Mouse (Mus musculus) midbrain, embryonic 16.5 days (tissue): ENCODE measurements at regions not wholly inside any gene's neighbourhood (a gene's known extent, or its start where the extent isn't known, plus 50 kb on each side); places are given as distances from the start of the nearest gene placed in this dataset.
A peak's percentile ranks its signal among the peaks of the same experiment; 100 is the strongest.
"Not testable (repeated sequence)": the region's sequence is repeated elsewhere in the genome, so short reads cannot be mapped to it uniquely, and the experiment has no call there.

Experiments used
- ATAC-seq: fragments of 200-750 bp; cut with Nextera tagmentation; 2 replicates; pipeline ENCODE4 v1.8.0; 2017; ENCODE audit warnings: moderate TSS enrichment
- H3K27ac ChIP-seq: fragments of 300-500 bp; sonication (generic); 2 replicates; pipeline ENCODE4 v1.5.1; 2014; ENCODE audit warnings: mild to moderate bottlenecking, low read length, mixed read lengths
- H3K27me3 ChIP-seq: fragments of 300-500 bp; sonication (generic); 2 replicates; pipeline ENCODE4 v1.6.1; 2014; ENCODE audit warnings: low read depth, low read length, mixed read lengths; ENCODE audit not compliant: control insufficient read depth, insufficient read depth
- H3K36me3 ChIP-seq: fragments of 300-500 bp; sonication (generic); 2 replicates; pipeline ENCODE4 v1.6.1; 2014; ENCODE audit warnings: mild to moderate bottlenecking, low read length, moderate library complexity, mixed read lengths; ENCODE audit not compliant: control insufficient read depth, insufficient read depth
- H3K4me1 ChIP-seq: fragments of 300-500 bp; sonication (generic); 2 replicates; pipeline ENCODE4 v1.6.1; 2014; ENCODE audit warnings: mild to moderate bottlenecking, low read length, mixed read lengths; ENCODE audit not compliant: control insufficient read depth, insufficient read depth
- H3K4me2 ChIP-seq: fragments of 300-500 bp; sonication (generic); 2 replicates; pipeline ENCODE4 v1.6.1; 2014; ENCODE audit warnings: mild to moderate bottlenecking, low read length, mixed read lengths
- H3K4me3 ChIP-seq: fragments of 300-500 bp; sonication (generic); 2 replicates; pipeline ENCODE4 v1.5.1; 2014; ENCODE audit warnings: low read depth, mild to moderate bottlenecking, low read length, moderate library complexity, mixed read lengths
- H3K9ac ChIP-seq: fragments of 300-500 bp; sonication (generic); 2 replicates; pipeline ENCODE4 v1.6.1; 2014; ENCODE audit warnings: low read depth, low read length, mixed read lengths
- H3K9me3 ChIP-seq: fragments of 300-500 bp; sonication (generic); replicated peaks from 2 replicates; pipeline ENCODE4 v1.6.1; 2014; ENCODE audit warnings: mild to moderate bottlenecking, low read length, mixed read lengths; ENCODE audit not compliant: control insufficient read depth, poor library complexity, severe bottlenecking
- WGBS: fragments of 180-500 bp; shearing (Covaris S2); extraction: QIAGEN DNeasy Blood & Tissue Kit; methylation state at CpG from one replicate; pipeline ENCODE4 v1.1.7; 2014; 5-methylcytosine and 5-hydroxymethylcytosine counted together

DNA sequence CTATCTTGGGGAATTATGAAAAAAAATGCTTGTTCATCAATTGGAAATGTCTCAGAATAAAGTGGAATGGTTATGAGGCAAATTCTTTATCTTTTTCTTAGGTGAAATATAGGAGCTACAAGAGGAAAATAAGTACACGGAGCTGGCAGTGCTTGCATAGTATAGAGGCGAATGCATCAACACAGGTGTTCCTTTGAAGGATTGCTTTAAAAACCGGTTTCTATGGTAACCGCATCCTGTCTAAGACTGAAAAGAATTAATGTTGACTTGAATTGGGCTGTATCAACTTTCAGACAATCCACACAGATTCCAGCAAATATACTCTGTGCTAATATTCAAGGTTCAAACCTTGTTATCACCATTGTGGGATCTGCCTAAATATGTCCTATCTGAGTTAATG lies 198.8 kb upstream of the Gm17728 start:
- no peak overlapping the region for H3K27ac ChIP-seq
- no peaks in the 10 kb centered on the region for H3K36me3 ChIP-seq
- H3K9ac ChIP-seq: no peak overlapping the region
- no peaks in the 10 kb centered on the region for H3K9me3 ChIP-seq
- 66% methylated on average over 4 of the region's 4 CpGs for WGBS
- peak; percentile 68; the same call in 1 of the 2 replicates for ATAC-seq
- no peak overlapping the region for H3K4me3 ChIP-seq
- H3K27me3 ChIP-seq: no peaks in the 10 kb centered on the region
- H3K4me1 ChIP-seq: peaks cover 2% of the 10 kb centered on the region; the same call in 1 of the 2 replicates
- H3K4me2 ChIP-seq: no peak overlapping the region

DNA sequence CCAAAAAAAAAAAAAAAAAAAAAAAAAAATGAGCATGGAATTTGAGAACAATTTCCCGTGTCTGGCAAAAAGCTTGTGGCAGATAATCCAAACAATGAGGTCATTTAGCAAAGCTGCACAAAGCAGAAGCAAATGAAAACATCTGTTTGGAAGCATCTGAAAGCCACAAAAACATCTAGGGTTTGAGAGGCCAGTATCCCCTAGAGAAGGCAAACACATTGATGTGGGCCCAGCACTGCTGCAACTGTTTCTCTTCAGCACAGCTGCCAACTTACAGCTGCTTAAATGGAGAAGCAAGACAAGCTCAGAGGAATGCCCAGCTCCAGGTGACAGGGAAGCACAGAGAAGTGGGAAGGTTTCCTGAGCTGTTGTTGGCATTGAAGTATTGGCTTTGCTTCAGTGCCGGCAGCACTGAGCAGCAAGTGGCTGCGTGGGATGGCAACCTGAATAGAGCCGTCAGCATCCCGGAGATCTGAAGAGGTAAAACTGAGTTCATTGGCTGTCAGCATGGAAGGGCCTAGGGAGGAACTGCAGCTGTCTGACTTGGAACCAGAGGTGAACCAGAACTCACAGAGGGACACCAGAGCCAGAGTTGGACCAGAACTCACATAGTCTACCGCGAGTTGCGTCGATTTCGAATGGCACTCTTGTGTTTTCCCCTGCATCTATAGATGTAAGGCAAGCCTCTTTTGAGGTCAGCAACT lies 193.8 kb upstream of the Gm17728 start:
- no peak overlapping the region for H3K27ac ChIP-seq
- WGBS: 67% methylated on average over 10 of the region's 10 CpGs
- H3K4me3 ChIP-seq: no peak overlapping the region
- H3K4me2 ChIP-seq: no peak overlapping the region
- H3K27me3 ChIP-seq: no peaks in the 10 kb centered on the region
- no peak for ATAC-seq
- H3K9ac ChIP-seq: no peak overlapping the region
- H3K36me3 ChIP-seq: no peaks in the 10 kb centered on the region
- no peaks in the 10 kb centered on the region for H3K9me3 ChIP-seq
- H3K4me1 ChIP-seq: peaks cover 2% of the 10 kb centered on the region; the same call in 1 of the 2 replicates

DNA sequence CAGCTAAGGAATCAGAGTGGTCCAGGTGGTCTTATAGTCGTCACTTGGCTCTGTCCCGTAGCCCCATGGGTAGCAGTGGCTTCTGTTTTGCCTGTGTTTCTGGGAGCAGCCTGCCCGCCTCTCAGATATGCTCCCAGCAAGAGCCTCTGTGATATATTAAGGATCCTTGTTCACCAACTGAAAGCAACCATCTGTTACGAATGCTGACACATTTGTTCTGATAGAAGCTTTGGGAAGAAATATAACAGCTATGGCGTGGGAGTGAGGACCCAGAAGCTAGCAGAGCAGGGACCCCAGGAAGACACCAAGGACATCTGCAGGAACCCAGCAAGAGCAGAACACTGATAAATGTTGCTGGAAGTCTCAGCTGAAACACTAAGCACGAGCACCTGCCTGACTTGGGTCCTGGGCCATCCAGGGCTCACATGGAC lies 186.7 kb upstream of the Gm17728 start:
- Histone ChIP-seq H3K27ac (no peak overlapping the region), H3K4me3 (no peak overlapping the region), H3K27me3 (no peaks in the 10 kb centered on the region), H3K36me3 (no peaks in the 10 kb centered on the region), H3K4me2 (no peak overlapping the region), H3K9ac (no peak overlapping the region), H3K4me1 (no peaks in the 10 kb centered on the region), H3K9me3 (no peaks in the 10 kb centered on the region)
- ATAC-seq: no peak
- WGBS: 84% methylated on average over 6 of the region's 6 CpGs

DNA sequence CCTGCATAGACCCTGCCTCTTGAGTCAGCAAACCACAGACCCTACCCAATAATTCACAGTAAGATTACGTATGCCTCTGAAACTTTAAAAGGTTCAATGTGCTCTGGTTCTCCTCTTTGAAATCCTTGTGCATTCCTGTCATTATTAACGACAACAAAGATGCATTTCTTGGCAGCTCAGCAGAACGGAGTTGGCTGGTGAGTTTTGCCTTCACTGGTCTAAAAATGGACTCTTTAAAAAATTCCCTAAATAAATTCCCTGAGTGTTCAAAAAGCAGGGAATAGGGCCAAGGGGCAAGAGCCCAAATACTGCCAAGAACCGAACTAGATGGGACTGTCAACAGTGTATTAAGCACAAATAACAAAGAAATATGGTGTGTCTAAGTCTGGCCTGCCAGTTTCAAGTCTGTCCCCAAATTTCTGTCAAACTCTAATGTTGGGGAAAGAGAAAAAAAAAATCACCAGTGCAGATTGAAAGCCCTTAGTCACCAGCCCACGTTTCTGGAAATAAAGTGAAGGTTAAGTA lies 163.2 kb upstream of the Gm17728 start:
- H3K4me3 ChIP-seq: no peak overlapping the region
- no peaks in the 10 kb centered on the region for H3K4me1 ChIP-seq
- H3K9ac ChIP-seq: no peak overlapping the region
- no peak overlapping the region for H3K27ac ChIP-seq
- no peak for ATAC-seq
- 60% methylated on average over 5 of the region's 5 CpGs for WGBS
- no peak overlapping the region for H3K4me2 ChIP-seq
- no peaks in the 10 kb centered on the region for H3K27me3 ChIP-seq
- H3K36me3 ChIP-seq: no peaks in the 10 kb centered on the region
- peaks cover 11% of the 10 kb centered on the region; the same call in 1 of the 2 replicates for H3K9me3 ChIP-seq

DNA sequence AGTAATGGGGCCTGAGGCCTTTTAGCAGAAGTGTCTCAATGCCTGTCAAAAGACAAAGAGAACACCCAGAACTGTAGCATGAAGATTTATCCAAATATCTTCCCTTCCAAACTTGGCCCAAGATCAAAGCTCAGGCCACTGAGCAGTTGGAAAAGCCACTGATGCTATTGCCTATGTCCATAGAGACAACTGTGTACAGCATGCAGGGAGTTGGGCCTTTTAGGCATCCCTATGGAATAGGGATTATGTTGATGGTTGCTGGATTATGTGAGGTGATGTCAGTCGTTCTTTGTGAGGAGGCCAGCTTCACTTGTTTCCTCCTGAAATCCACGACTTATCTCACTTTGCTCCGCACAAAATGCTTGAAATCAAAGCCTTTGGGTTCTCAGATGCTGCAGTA lies 153.1 kb upstream of the Gm17728 start:
- Histone ChIP-seq H3K9me3 (no peaks in the 10 kb centered on the region), H3K27ac (no peak overlapping the region), H3K4me3 (no peak overlapping the region), H3K4me1 (no peaks in the 10 kb centered on the region), H3K36me3 (no peaks in the 10 kb centered on the region), H3K4me2 (no peak overlapping the region), H3K27me3 (no peaks in the 10 kb centered on the region), H3K9ac (no peak overlapping the region)
- ATAC-seq: no peak
- 41% methylated on average over 3 of the region's 3 CpGs for WGBS

DNA sequence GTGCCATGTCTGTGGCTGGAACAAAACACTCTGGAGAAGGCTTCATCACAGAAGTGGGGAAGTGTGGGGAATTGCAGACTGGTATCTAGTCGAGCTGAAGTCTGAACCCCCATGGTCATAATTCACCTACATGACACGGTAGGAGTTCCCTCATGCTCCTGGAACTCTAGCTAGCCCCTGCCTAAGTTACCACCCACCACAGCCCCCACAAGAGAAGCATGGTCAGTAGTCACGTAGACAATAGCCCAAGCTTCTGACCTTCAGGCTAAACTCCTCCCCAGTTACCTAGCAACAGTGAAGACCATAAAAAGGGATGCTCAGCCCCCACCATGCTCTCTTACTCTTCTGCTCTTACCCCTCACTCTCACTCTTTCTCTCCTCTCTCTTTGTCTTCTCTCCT lies 143.8 kb upstream of the Gm17728 start:
- WGBS: 31% methylated on average over 3 of the region's 3 CpGs

DNA sequence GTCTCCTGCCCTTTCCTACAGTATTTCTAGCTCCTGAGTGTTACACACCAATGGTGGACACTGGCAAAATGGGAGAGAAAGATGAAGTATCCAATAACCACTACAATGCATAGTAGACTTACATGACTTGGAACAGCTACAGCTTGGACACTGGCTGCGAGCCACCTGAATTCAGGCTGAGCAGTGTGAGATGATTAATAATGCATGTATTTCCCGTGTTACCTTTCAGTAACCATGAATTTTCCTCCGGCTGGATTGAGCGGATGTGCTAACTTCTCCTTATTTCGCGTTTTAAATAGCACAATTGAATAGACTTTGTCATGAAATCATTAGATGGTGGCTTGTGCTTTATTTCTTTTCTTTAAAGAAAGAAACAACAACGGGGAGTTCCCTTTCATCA lies 142.4 kb upstream of the Gm17728 start:
- H3K4me2 ChIP-seq: peak overlapping the region; percentile 15
- WGBS: 26% methylated on average over 7 of the region's 7 CpGs
- ATAC-seq: 0 out of 2 replicates have a peak, but pooled peaks have one; percentile 42
- H3K36me3 ChIP-seq: no peaks in the 10 kb centered on the region
- peaks cover 9% of the 10 kb centered on the region for H3K4me1 ChIP-seq
- H3K9ac ChIP-seq: no peak overlapping the region
- no peaks in the 10 kb centered on the region for H3K9me3 ChIP-seq
- no peaks in the 10 kb centered on the region for H3K27me3 ChIP-seq
- no peak overlapping the region for H3K4me3 ChIP-seq
- H3K27ac ChIP-seq: peak overlapping the region; percentile 61

More for the DNA sequence above, 143.8 kb upstream of the Gm17728 start:
- not testable (repeated sequence) for H3K4me3 ChIP-seq, H3K4me1 ChIP-seq, H3K4me2 ChIP-seq, H3K27me3 ChIP-seq, H3K36me3 ChIP-seq, H3K9ac ChIP-seq, ATAC-seq, H3K27ac ChIP-seq, H3K9me3 ChIP-seq

DNA sequence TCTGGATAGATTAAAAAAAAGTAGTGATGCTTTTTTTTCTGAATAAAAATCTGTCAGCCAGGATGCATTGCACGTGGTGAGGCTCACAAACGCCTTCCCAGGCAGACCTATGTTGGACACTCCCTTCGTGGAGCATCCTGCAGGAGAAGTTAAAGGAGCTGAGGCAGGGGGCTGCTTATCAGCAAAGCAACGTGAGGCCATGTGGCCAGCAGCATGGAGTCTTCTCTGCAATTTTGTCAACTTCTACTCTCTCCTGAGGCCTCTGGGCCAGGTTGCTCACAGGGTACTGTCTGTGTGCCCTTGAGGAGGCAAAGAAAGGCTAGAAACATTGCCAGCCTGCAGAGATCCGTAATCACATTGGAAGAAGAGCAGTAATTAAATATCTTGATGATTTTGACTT lies 140.0 kb upstream of the Gm17728 start:
- no peaks in the 10 kb centered on the region for H3K9me3 ChIP-seq
- no peak for ATAC-seq
- H3K4me1 ChIP-seq: peaks cover 9% of the 10 kb centered on the region
- H3K36me3 ChIP-seq: no peaks in the 10 kb centered on the region
- H3K4me3 ChIP-seq: no peak overlapping the region
- no peaks in the 10 kb centered on the region for H3K27me3 ChIP-seq
- WGBS: 83% methylated on average over 5 of the region's 5 CpGs
- H3K4me2 ChIP-seq: no peak overlapping the region
- H3K9ac ChIP-seq: no peak overlapping the region
- no peak overlapping the region for H3K27ac ChIP-seq

DNA sequence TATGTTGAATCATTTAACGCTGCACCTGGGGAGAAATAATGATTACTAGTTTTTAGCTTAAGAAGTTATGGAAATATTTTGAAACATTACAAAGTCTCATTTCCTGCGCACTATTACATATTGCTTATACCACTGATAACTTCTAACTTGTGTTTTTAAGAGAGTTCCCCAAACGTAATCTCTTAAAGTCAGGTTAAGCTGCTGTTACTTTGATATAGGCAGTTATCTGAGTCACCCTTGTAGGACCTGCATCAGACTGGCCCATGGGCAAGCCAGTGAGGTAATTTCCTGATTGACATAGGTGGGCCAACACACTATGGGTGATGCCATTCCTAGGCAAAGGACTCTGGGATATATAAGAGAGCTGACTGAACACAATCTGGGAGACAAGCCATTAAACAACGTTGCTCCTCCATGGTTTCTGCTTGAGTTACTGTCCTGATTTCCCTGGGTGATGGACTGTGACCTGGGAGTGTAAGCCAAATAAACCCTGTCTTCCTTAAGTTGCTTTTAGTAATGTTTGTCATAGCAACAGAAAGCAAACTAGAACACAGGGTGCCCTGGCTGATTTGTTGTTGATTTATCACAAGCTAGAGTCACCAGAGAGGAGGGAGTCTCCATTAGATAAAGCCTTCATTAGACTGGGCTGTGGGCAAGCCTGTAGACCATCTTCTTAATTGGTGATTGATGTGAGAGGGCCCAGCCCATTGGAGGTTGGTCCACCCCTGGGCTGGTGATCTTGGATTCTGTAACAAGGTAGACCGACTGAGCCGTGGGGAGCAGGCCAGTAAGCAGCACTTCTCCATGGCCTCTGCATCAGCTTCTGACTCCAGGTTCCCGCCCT lies 139.3 kb upstream of the Gm17728 start:
- Histone ChIP-seq H3K4me2 (no peak overlapping the region), H3K27me3 (no peaks in the 10 kb centered on the region), H3K4me3 (no peak overlapping the region), H3K36me3 (no peaks in the 10 kb centered on the region), H3K9me3 (no peaks in the 10 kb centered on the region), H3K4me1 (peaks cover 9% of the 10 kb centered on the region), H3K9ac (no peak overlapping the region), H3K27ac (no peak overlapping the region)
- 93% methylated on average over 7 of the region's 7 CpGs for WGBS
- ATAC-seq: no peak
